Mouse (Mus musculus): Measurements from ENCODE around the gene Akap13. TPM values are rescaled to one million over a fixed set of nuclear protein-coding genes. Genes with fewer than 3 reads are reported as not detected.

The Akap13 gene
- polyA plus RNA-seq, 1 experiment from 2014 or later, result 24.3 TPM

DNA sequence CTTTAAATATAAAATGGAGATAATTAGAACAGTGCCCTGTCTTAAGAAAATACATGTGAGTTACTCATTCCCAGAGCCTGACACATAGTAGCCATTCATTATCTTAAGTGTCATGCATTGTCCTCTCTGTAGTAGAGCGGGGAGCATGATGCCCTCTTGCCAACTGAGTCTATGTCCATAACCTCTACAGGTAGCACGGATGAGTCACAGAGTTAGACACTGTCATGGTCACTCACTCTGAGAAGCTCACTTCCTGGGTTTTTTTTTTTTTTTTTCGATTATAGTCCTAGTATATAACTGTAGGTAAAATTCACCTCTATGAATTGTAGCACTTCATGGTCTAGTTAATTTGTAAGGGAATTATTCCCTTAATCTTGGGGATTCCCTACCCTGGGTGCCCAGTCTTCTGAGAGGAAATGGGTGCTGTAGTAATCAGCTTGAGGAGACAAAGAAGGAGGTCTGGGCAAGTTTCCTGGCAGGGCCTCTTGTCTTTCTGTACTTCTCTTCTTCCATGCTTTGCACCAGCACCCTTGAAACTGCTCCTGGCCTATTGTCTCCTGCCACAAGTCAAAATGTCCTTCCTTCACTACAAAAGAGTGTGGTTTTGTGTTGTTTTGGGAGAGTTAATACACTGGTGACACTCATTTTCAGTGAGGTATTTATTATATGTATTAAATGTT, 247.8 kb downstream of the Akap13 start:
- ATAC-seq (replicated peaks; ENCODE audit: low FRiP score, low read depth) (no peak), DNase-seq (ENCODE audit: low spot score) (no peak)
- no peaks in the 10 kb centered on the region for H3K4me1 ChIP-seq (replicated peaks; ENCODE audit: insufficient read depth, low read length)
- H3K36me3 ChIP-seq (ENCODE audit: insufficient read depth, low read length), result peaks cover 33% of the 10 kb centered on the region
- H3K27me3 ChIP-seq (ENCODE audit: insufficient read depth, low read length), result no peaks in the 10 kb centered on the region
- H3K27ac ChIP-seq, result no peak overlapping the region
- H3K9me3 ChIP-seq (replicated peaks; ENCODE audit: low read length), result no peaks in the 10 kb centered on the region
- 81% methylated on average over 3 of the region's 3 CpGs for WGBS
- H3K4me2 ChIP-seq (ENCODE audit: low read length), result no peak overlapping the region
- no peak overlapping the region for H3K4me3 ChIP-seq (replicated peaks; ENCODE audit: low read depth, low read length)
- no peak for TF ChIP-seq CTCF (IDR thresholded peaks at IDR 0.05; ENCODE audit: low read depth)
- H3K9ac ChIP-seq (ENCODE audit: low read depth, low read length), result no peak overlapping the region

DNA sequence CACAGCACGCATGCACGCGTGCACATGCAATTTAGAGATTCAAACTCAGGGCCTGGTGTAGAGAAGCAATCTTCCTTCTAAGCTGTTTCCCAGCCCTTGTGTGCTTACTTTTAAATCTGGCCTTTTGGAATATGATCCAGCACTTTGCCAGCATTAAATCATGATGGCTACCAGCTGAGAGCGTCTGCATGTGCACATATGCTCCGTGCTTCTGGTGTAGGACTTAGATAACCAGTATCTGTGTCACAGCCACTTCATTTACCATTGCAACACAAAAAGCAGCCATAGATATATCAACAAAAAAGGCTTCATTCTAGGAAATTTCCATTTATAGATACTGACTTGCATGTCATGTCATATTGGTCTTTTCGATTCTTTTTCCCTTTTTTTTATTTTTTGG, 249.5 kb downstream of the Akap13 start:
- Histone ChIP-seq H3K4me3 (replicated peaks; ENCODE audit: low read depth, low read length) (no peak overlapping the region), H3K9me3 (replicated peaks; ENCODE audit: low read length) (no peaks in the 10 kb centered on the region), H3K4me1 (replicated peaks; ENCODE audit: insufficient read depth, low read length) (no peaks in the 10 kb centered on the region), H3K4me2 (ENCODE audit: low read length) (no peak overlapping the region), H3K9ac (ENCODE audit: low read depth, low read length) (no peak overlapping the region), H3K36me3 (ENCODE audit: insufficient read depth, low read length) (peaks cover 33% of the 10 kb centered on the region), H3K27ac (no peak overlapping the region), H3K27me3 (ENCODE audit: insufficient read depth, low read length) (no peaks in the 10 kb centered on the region)
- DNase-seq (ENCODE audit: low spot score), result no peak
- no peak for ATAC-seq (replicated peaks; ENCODE audit: low FRiP score, low read depth)
- TF ChIP-seq CTCF (IDR thresholded peaks at IDR 0.05; ENCODE audit: low read depth), result no peak
- WGBS, result 81% methylated on average over 6 of the region's 6 CpGs

DNA sequence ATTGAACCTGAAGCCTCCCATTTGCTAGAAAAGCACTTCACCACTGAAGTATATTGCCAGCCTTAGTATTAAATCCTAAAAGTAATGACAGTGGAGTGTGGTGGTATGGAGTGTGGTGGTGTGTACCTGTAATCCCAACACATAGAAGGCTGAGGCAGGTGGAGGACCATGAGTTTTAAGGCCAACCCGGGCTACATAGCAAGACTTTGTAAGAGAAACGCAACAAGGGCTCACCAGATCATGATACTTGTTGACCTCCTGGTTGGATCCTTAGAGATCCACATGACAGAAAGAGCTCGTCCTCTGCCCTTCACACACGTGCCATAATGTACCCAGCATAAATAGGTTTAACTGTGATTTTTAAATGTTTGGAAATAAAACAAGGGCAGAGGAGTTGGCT, 254.6 kb downstream of the Akap13 start:
- no peak for DNase-seq (ENCODE audit: low spot score)
- Histone ChIP-seq H3K4me3 (replicated peaks; ENCODE audit: low read depth, low read length) (no peak overlapping the region), H3K4me2 (ENCODE audit: low read length) (no peak overlapping the region), H3K4me1 (replicated peaks; ENCODE audit: insufficient read depth, low read length) (no peaks in the 10 kb centered on the region), H3K27ac (no peak overlapping the region), H3K9ac (ENCODE audit: low read depth, low read length) (no peak overlapping the region), H3K36me3 (ENCODE audit: insufficient read depth, low read length) (peaks cover 24% of the 10 kb centered on the region), H3K27me3 (ENCODE audit: insufficient read depth, low read length) (no peaks in the 10 kb centered on the region), H3K9me3 (replicated peaks; ENCODE audit: low read length) (no peaks in the 10 kb centered on the region)
- no peak for TF ChIP-seq CTCF (IDR thresholded peaks at IDR 0.05; ENCODE audit: low read depth)
- no peak for ATAC-seq (replicated peaks; ENCODE audit: low FRiP score, low read depth)
- 92% methylated on average over 4 of the region's 4 CpGs for WGBS

DNA sequence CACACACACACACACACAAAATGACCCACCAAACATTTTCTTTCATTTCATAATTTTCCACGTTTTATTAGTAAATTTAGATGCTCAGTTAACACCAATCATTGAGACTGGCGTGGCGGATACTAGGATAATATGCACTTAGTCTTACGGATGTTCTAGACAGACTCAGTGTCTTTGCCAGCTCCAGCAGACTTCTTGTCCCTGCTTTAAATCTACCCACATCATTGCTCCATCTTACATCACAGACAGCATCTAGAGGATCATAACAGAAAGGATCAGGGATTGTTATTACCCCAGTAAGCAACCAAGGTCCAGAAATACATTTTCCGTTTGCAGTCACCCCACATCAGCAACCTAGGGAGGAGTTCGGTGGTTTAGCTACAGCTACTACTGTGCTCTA, 255.6 kb downstream of the Akap13 start:
- no peak overlapping the region for H3K27ac ChIP-seq
- no peaks in the 10 kb centered on the region for H3K4me1 ChIP-seq (replicated peaks; ENCODE audit: insufficient read depth, low read length)
- DNase-seq (ENCODE audit: low spot score), result no peak
- no peaks in the 10 kb centered on the region for H3K9me3 ChIP-seq (replicated peaks; ENCODE audit: low read length)
- H3K4me3 ChIP-seq (replicated peaks; ENCODE audit: low read depth, low read length), result no peak overlapping the region
- H3K36me3 ChIP-seq (ENCODE audit: insufficient read depth, low read length), result peaks cover 22% of the 10 kb centered on the region
- no peaks in the 10 kb centered on the region for H3K27me3 ChIP-seq (ENCODE audit: insufficient read depth, low read length)
- no peak overlapping the region for H3K9ac ChIP-seq (ENCODE audit: low read depth, low read length)
- no peak for ATAC-seq (replicated peaks; ENCODE audit: low FRiP score, low read depth)
- 96% methylated on average over 6 of the region's 6 CpGs for WGBS
- TF ChIP-seq CTCF (IDR thresholded peaks at IDR 0.05; ENCODE audit: low read depth), result no peak
- H3K4me2 ChIP-seq (ENCODE audit: low read length), result no peak overlapping the region

DNA sequence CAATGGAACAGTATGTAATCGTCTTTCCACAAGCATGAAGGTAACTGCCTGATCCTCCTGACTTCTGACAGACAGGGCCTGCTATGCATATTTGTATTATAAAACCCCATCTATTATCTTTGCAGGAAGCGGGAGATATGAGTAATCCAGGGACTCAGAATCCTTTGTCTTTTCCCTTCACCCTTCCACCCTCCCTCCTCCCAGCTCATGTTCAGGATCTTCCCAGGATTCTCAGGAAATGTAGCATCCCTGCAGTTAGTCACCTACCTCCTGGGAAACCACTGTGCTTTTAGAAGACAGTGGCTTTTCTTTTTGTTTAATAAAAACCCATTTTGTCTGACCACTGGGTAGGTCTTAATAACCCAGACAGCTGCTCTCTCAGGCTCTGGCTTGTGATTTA, 256.1 kb downstream of the Akap13 start:
- Histone ChIP-seq H3K36me3 (ENCODE audit: insufficient read depth, low read length) (peaks cover 17% of the 10 kb centered on the region), H3K9ac (ENCODE audit: low read depth, low read length) (no peak overlapping the region), H3K9me3 (replicated peaks; ENCODE audit: low read length) (no peaks in the 10 kb centered on the region), H3K27me3 (ENCODE audit: insufficient read depth, low read length) (no peaks in the 10 kb centered on the region), H3K27ac (no peak overlapping the region), H3K4me2 (ENCODE audit: low read length) (no peak overlapping the region), H3K4me1 (replicated peaks; ENCODE audit: insufficient read depth, low read length) (no peaks in the 10 kb centered on the region), H3K4me3 (replicated peaks; ENCODE audit: low read depth, low read length) (no peak overlapping the region)
- TF ChIP-seq CTCF (IDR thresholded peaks at IDR 0.05; ENCODE audit: low read depth), result no peak
- 79% methylated on average over 2 of the region's 2 CpGs for WGBS
- no peak for ATAC-seq (replicated peaks; ENCODE audit: low FRiP score, low read depth)
- no peak for DNase-seq (ENCODE audit: low spot score)

DNA sequence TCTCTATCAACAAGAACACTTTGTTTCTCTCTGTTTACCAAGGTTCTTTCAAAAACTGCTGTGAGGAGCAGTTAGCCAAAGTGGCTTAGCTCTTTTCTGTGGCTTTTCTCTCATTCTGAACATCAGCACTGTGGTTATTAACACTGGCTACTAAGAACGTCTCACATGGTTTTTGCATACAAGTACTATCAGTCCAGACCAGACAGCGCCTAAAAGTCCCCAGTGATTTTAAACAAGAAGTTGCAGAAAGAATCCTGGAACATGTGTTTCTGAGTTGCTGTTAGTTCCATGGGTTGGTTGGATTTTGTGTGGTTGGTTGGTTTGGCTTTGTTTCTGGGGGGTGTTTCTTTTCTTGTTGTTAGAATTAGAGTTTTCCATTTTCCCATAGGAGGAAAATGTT, 257.5 kb downstream of the Akap13 start:
- Histone ChIP-seq H3K4me1 (replicated peaks; ENCODE audit: insufficient read depth, low read length) (no peaks in the 10 kb centered on the region), H3K9ac (ENCODE audit: low read depth, low read length) (no peak overlapping the region), H3K9me3 (replicated peaks; ENCODE audit: low read length) (no peaks in the 10 kb centered on the region), H3K4me2 (ENCODE audit: low read length) (no peak overlapping the region), H3K27ac (no peak overlapping the region), H3K36me3 (ENCODE audit: insufficient read depth, low read length) (peaks cover 7% of the 10 kb centered on the region; the same call in 1 of the 2 replicates), H3K4me3 (replicated peaks; ENCODE audit: low read depth, low read length) (no peak overlapping the region), H3K27me3 (ENCODE audit: insufficient read depth, low read length) (no peaks in the 10 kb centered on the region)
- ATAC-seq (replicated peaks; ENCODE audit: low FRiP score, low read depth), result no peak
- WGBS, result 79% methylated on average over 2 of the region's 2 CpGs
- DNase-seq (ENCODE audit: low spot score), result no peak
- no peak for TF ChIP-seq CTCF (IDR thresholded peaks at IDR 0.05; ENCODE audit: low read depth)

DNA sequence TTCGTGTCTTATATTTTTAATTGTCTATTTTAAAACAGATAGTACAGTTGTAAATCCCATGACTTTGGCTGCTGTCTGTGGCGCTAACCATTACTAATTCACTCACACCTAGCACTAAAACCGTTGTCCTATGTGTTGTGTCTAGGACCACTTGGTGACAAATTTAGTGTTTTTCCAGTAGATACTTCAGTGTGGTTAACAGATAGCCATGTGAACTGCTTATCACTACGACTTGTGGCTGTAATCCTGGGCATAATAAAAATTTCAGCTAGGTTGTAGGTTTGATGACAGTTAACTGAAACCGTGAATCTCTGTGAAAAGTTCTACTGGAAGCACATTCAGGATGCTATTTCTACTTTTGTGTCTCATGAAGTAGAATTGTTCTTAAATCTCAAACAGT, 258.6 kb downstream of the Akap13 start:
- H3K4me2 ChIP-seq (ENCODE audit: low read length), result no peak overlapping the region
- no peak overlapping the region for H3K9ac ChIP-seq (ENCODE audit: low read depth, low read length)
- H3K36me3 ChIP-seq (ENCODE audit: insufficient read depth, low read length), result peaks cover 8% of the 10 kb centered on the region
- H3K27me3 ChIP-seq (ENCODE audit: insufficient read depth, low read length), result no peaks in the 10 kb centered on the region
- H3K27ac ChIP-seq, result no peak overlapping the region
- H3K4me3 ChIP-seq (replicated peaks; ENCODE audit: low read depth, low read length), result no peak overlapping the region
- no peak for ATAC-seq (replicated peaks; ENCODE audit: low FRiP score, low read depth)
- no peak for TF ChIP-seq CTCF (IDR thresholded peaks at IDR 0.05; ENCODE audit: low read depth)
- no peaks in the 10 kb centered on the region for H3K9me3 ChIP-seq (replicated peaks; ENCODE audit: low read length)
- no peaks in the 10 kb centered on the region for H3K4me1 ChIP-seq (replicated peaks; ENCODE audit: insufficient read depth, low read length)
- 86% methylated on average over 5 of the region's 5 CpGs for WGBS
- DNase-seq (ENCODE audit: low spot score), result no peak
